Mouse (Mus musculus) ES-E14 (cell line): ENCODE measurements around the gene Crygb.

Experiments used
- CHD2 ChIP-seq: IDR thresholded peaks from 2 replicates; pipeline ENCODE4 v1.6.1; 2014; ENCODE audit warnings: mild to moderate bottlenecking, low read depth, low read length, inconsistent platforms
- HCFC1 ChIP-seq: IDR thresholded peaks from 2 replicates; pipeline ENCODE4 v1.6.1; 2012; ENCODE audit warnings: low read length, inconsistent platforms, borderline replicate concordance; ENCODE audit not compliant: insufficient read depth
- ZC3H11A ChIP-seq: IDR thresholded peaks from 2 replicates; pipeline ENCODE4 v1.6.1; 2012; ENCODE audit warnings: low read depth, mild to moderate bottlenecking, inconsistent platforms, low read length, borderline replicate concordance
- ZNF384 ChIP-seq: IDR thresholded peaks from 2 replicates; pipeline ENCODE4 v1.6.1; 2012; ENCODE audit warnings: low read depth, low read length, inconsistent platforms

- TF ChIP-seq ZC3H11A: no peak
- TF ChIP-seq HCFC1: no peak
- no peak for TF ChIP-seq ZNF384
- no peak for TF ChIP-seq CHD2
These were observed 17.9 kb downstream of the Crygb start for GRCm38 (mm10) chr1:65064201-65064600.
